Mouse (Mus musculus): ENCODE data around the gene Galt.
"Not testable (repeated sequence)": the region's sequence is repeated elsewhere in the genome, so short reads cannot be mapped to it uniquely, and the experiment has no call there.

DNA sequence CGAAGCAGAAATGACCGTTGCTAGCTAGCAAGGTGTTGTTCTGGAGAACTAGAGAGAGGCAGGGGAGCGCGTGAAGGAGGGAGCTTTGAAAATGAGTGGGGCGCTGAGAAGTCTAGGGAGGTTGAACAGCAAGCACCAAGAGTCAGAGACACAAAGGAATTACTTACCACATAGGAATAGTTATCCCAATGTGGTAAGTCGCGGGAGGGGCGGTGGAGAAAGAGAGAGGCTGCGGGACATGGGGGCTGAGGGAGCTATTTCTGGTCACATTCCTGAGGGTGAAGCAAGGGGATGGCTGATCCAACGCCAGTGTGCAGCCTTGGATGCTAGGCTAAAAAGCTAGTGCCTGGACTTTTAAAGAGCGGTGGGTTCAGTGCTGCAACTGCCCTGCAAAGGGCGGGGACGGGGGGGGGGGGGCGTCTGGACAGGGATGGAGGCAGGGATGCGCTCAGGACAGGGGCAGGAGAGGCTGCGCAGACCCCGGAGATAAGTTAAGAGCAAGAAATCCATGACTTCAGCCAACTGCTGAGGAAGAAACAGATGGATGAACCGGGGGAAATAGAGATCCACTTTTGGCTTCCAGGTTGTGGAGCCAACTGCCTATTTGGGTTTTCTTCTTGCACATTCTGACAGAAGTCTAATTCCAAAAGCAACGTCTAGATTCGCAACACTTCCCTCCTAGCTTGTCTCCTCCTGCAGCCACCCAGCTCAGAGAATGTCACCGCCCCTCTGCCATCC, 26.9 kb downstream of the Galt start:
- not testable (repeated sequence) for TF ChIP-seq CTCF (conservative IDR thresholded peaks at IDR 0.05; ENCODE audit: low read length); NANOG (IDR thresholded peaks at IDR 0.05; ENCODE audit: borderline replicate concordance, low read length); POU5F1 (IDR thresholded peaks at IDR 0.05; ENCODE audit: borderline replicate concordance, low read length)
